Mouse (Mus musculus) cortical plate, adult 2 months (tissue): ENCODE data around the gene Gpcpd1.

Experiments used
- CTCF ChIP-seq: fragments of 200-500 bp; IDR thresholded peaks from 2 replicates; pipeline ENCODE4 v1.5.1; 2011; ENCODE audit warnings: mild to moderate bottlenecking, control low read depth, low read length; ENCODE audit not compliant: insufficient read depth; ENCODE audit errors: extremely low read depth
- POLR2A ChIP-seq: fragments of 200-500 bp; IDR thresholded peaks from 2 replicates; pipeline ENCODE4 v1.6.1; 2011; ENCODE audit warnings: mild to moderate bottlenecking, low read length, control low read depth; ENCODE audit not compliant: insufficient read depth; ENCODE audit errors: extremely low read depth

DNA sequence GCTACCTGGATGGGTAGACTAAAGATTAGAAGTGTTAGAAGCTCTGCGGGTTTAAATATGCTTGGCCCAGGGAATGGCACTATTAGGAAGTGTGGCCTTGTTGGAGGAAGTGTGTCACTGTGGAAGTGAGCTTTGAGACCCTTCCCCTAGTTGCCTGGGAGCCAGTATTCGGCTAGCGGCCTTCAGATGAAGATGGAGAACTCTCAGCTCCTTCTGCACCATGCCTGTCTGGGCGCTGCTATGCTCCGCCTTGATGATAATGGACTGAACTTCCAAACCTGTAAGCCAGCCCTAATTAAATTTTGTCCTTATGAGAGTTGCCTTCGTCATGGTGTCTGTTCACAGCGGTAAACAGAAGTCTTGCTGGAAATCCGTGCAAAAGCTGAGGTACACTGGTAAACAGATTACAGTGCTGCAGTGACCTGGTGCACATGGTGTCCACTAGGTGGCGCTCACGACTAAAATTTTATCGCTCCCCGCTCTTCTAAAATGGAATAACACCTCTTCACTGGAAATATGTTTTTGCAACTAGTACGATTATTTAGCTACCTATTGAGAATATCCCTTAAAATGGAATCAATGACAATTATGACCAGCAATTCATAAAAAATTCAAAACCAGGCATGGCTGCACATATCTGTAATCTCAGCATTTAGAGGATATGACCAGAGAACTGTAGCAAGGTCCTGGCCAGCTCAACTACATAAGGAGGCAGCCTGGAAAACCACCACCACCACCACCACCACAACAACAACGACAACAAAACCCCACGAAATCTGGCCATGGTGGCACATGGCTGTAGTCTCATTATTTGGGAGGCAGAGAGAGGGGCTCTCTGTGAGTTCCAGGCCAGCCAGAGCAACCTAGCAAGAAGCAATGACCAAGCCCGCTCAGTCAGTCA lies 71.1 kb downstream of the Gpcpd1 start:
- TF ChIP-seq POLR2A (no peak), CTCF (peak; percentile 81)
